Mouse (Mus musculus) liver, adult 2 months (tissue): ENCODE data around the gene Nell2. TPM values are rescaled to one million over a fixed set of nuclear protein-coding genes. Genes with fewer than 3 reads are reported as not detected.

Source experiments
- DNase-seq: peaks from one replicate; pipeline ENCODE4 v3.0.0-alpha.2; 2011; ENCODE audit warnings: low read depth, low spot score; ENCODE audit errors: extremely low read depth
- H3K27ac ChIP-seq: fragments of 200-500 bp; replicated peaks from 2 replicates; pipeline ENCODE4 v1.5.1; 2012; ENCODE audit warnings: low read depth, mild to moderate bottlenecking, control low read depth, inconsistent platforms, low read length; ENCODE audit not compliant: insufficient read depth
- H3K27me3 ChIP-seq: fragments of 200-500 bp; 2 replicates; pipeline ENCODE4 v1.6.1; 2012; ENCODE audit warnings: mild to moderate bottlenecking, moderate library complexity, low read length, inconsistent platforms; ENCODE audit not compliant: control insufficient read depth, insufficient read depth
- H3K36me3 ChIP-seq: fragments of 200-500 bp; 2 replicates; pipeline ENCODE4 v1.6.1; 2012; ENCODE audit warnings: low read length, inconsistent platforms; ENCODE audit not compliant: control insufficient read depth, insufficient read depth
- H3K4me1 ChIP-seq: fragments of 200-500 bp; 2 replicates; pipeline ENCODE4 v1.6.1; 2011; ENCODE audit warnings: low read length; ENCODE audit not compliant: control insufficient read depth, insufficient read depth
- H3K4me3 ChIP-seq: fragments of 200-500 bp; 2 replicates; pipeline ENCODE4 v1.5.1; 2011; ENCODE audit warnings: low read depth, mild to moderate bottlenecking, control low read depth, low read length, moderate library complexity; ENCODE audit not compliant: insufficient read depth
- H3K79me2 ChIP-seq: fragments of 200-500 bp; 2 replicates; pipeline ENCODE4 v1.6.1; 2012; ENCODE audit warnings: inconsistent platforms, mild to moderate bottlenecking, low read length, moderate library complexity; ENCODE audit not compliant: control insufficient read depth, insufficient read depth
- H3K9ac ChIP-seq: fragments of 200-500 bp; 2 replicates; pipeline ENCODE4 v1.6.1; 2012; ENCODE audit warnings: low read depth, mild to moderate bottlenecking, control low read depth, inconsistent platforms, low read length
- CTCF ChIP-seq: fragments of 200-500 bp; IDR thresholded peaks from 2 replicates; pipeline ENCODE4 v1.5.1; 2011; ENCODE audit warnings: low read depth, low read length, control low read depth
- POLR2A ChIP-seq: fragments of 200-500 bp; IDR thresholded peaks from 2 replicates; pipeline ENCODE4 v1.6.1; 2011; ENCODE audit warnings: low read length, control low read depth; ENCODE audit not compliant: insufficient read depth; ENCODE audit errors: extremely low read depth
- WGBS: fragments of 180-500 bp; shearing (Covaris S2); methylation state at CpG from one replicate; pipeline ENCODE4 v1.1.7; 2018; 5-methylcytosine and 5-hydroxymethylcytosine counted together
- polyA plus RNA-seq: library from polyadenylated mRNA; depleted of rRNA; stranded (reverse); fragments of >200 nt; gene quantifications from 2 replicates; pipeline ENCODE4 v1.2.3, GENCODE M21; 2012
- total RNA-seq: library from RNA; depleted of rRNA; stranded (reverse); fragments of >200 nt; gene quantifications from 2 replicates; pipeline ENCODE4 v1.2.3, GENCODE M21; 2014

The Nell2 gene
- total and polyA plus RNA-seq, 2 experiments: not detected

- Histone ChIP-seq H3K4me1 (no peaks in the 10 kb centered on the region), H3K4me3 (no peak overlapping the region), H3K27me3 (no peaks in the 10 kb centered on the region), H3K36me3 (no peaks in the 10 kb centered on the region), H3K79me2 (no peaks in the 10 kb centered on the region), H3K9ac (no peak overlapping the region), H3K27ac (no peak overlapping the region)
- TF ChIP-seq CTCF: no peak
- no peak for TF ChIP-seq POLR2A
- no peak for DNase-seq
- 77% methylated on average over 10 of the region's 10 CpGs for WGBS
These were observed 391.1 kb downstream of the Nell2 start for GRCm38 (mm10) chr15:95137018-95137810.

DNA sequence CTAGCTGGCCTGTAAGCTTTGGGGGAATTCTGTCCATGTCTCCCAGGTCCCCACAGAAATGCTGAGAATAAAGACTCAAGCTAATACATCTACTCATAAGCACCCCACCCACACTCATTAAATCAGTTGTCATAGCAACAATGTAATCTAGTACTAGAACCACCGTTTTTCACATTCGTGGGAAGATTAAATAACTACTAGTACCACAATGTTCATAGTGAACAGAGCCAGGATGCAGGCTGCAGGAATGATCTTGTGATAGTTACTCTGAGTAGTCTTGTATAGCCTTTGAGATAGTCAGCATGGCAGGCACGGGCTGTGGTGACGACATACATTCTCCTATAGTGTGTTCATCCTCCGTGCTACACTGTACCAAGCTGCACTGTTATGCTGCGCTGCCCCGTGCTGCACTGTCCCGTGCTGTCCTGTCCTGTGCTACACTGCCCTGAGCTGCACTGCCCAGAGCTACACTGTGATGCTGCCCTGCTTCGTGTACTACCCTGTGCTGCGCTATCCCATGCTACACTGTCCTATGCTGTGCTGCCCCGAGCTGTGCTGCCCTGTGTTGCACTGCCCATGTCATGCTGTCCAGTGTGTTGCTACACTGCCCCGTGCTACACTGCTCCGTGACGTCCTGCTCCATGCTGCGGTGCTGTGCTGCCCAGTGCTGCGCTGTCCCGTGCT is 392.3 kb downstream of the Nell2 start:
- WGBS: 94% methylated on average over 17 of the region's 17 CpGs
- Histone ChIP-seq H3K4me1 (no peaks in the 10 kb centered on the region), H3K9ac (no peak overlapping the region), H3K27me3 (no peaks in the 10 kb centered on the region), H3K36me3 (no peaks in the 10 kb centered on the region), H3K79me2 (no peaks in the 10 kb centered on the region), H3K27ac (no peak overlapping the region), H3K4me3 (no peak overlapping the region)
- no peak for DNase-seq
- TF ChIP-seq POLR2A: no peak
- no peak for TF ChIP-seq CTCF

GRCm38 (mm10) chr15:95131401-95131800 is 397.0 kb downstream of the Nell2 start:
- 71% methylated on average over 4 of the region's 4 CpGs for WGBS
- DNase-seq: no peak
- H3K27me3 ChIP-seq: no peaks in the 10 kb centered on the region
- no peaks in the 10 kb centered on the region for H3K79me2 ChIP-seq
- no peak for TF ChIP-seq POLR2A
- TF ChIP-seq CTCF: no peak
- H3K4me3 ChIP-seq: no peak overlapping the region
- no peaks in the 10 kb centered on the region for H3K36me3 ChIP-seq
- no peak overlapping the region for H3K9ac ChIP-seq
- no peak overlapping the region for H3K27ac ChIP-seq
- no peaks in the 10 kb centered on the region for H3K4me1 ChIP-seq

GRCm38 (mm10) chr15:95108626-95109025 is 419.7 kb downstream of the Nell2 start:
- Histone ChIP-seq H3K27me3 (no peaks in the 10 kb centered on the region), H3K36me3 (no peaks in the 10 kb centered on the region), H3K9ac (no peak overlapping the region), H3K4me3 (no peak overlapping the region), H3K4me1 (no peaks in the 10 kb centered on the region), H3K27ac (no peak overlapping the region), H3K79me2 (no peaks in the 10 kb centered on the region)
- TF ChIP-seq POLR2A (no peak), CTCF (no peak)
- no peak for DNase-seq
- 87% methylated on average over 4 of the region's 4 CpGs for WGBS

- DNase-seq: no peak
- no peaks in the 10 kb centered on the region for H3K27me3 ChIP-seq
- no peaks in the 10 kb centered on the region for H3K79me2 ChIP-seq
- H3K9ac ChIP-seq: no peak overlapping the region
- TF ChIP-seq CTCF (no peak), POLR2A (no peak)
- H3K36me3 ChIP-seq: no peaks in the 10 kb centered on the region
- 85% methylated on average over 8 of the region's 8 CpGs for WGBS
- no peak overlapping the region for H3K27ac ChIP-seq
- H3K4me1 ChIP-seq: no peaks in the 10 kb centered on the region
- H3K4me3 ChIP-seq: no peak overlapping the region
These were observed 421.0 kb downstream of the Nell2 start for GRCm38 (mm10) chr15:95107246-95107809.

GRCm38 (mm10) chr15:95101522-95101921 is 426.8 kb downstream of the Nell2 start:
- no peaks in the 10 kb centered on the region for H3K4me1 ChIP-seq
- H3K36me3 ChIP-seq: no peaks in the 10 kb centered on the region
- TF ChIP-seq POLR2A (no peak), CTCF (no peak)
- H3K4me3 ChIP-seq: no peak overlapping the region
- no peaks in the 10 kb centered on the region for H3K79me2 ChIP-seq
- H3K27me3 ChIP-seq: no peaks in the 10 kb centered on the region
- no peak for DNase-seq
- no peak overlapping the region for H3K27ac ChIP-seq
- H3K9ac ChIP-seq: no peak overlapping the region
